Mouse (Mus musculus) intestine, postnatal 0 days (tissue): ENCODE data around the gene Cpped1. TPM values are rescaled to one million over a fixed set of nuclear protein-coding genes. Genes with fewer than 3 reads are reported as not detected.

Experiments
- ATAC-seq: fragments of 200-750 bp; cut with Nextera tagmentation; 2 replicates; pipeline ENCODE4 v1.8.0; 2017; ENCODE audit warnings: mild to moderate bottlenecking, moderate TSS enrichment, moderate library complexity
- H3K27ac ChIP-seq: fragments of 300-500 bp; sonication (generic); 2 replicates; pipeline ENCODE4 v1.5.1; 2014; ENCODE audit warnings: mild to moderate bottlenecking, low read depth, low read length, moderate library complexity
- H3K27me3 ChIP-seq: fragments of 300-500 bp; sonication (generic); replicated peaks from 2 replicates; pipeline ENCODE4 v1.6.1; 2014; ENCODE audit warnings: low read length, mixed read lengths; ENCODE audit not compliant: control insufficient read depth, insufficient read depth
- H3K36me3 ChIP-seq: fragments of 300-500 bp; sonication (generic); 2 replicates; pipeline ENCODE4 v1.6.1; 2014; ENCODE audit warnings: mild to moderate bottlenecking, moderate library complexity; ENCODE audit not compliant: control insufficient read depth, insufficient read depth
- H3K4me1 ChIP-seq: fragments of 300-500 bp; sonication (generic); replicated peaks from 2 replicates; pipeline ENCODE4 v1.6.1; 2014; ENCODE audit warnings: antibody characterized with exemption, low read length, mixed read lengths; ENCODE audit not compliant: control insufficient read depth, insufficient read depth
- H3K4me2 ChIP-seq: fragments of 300-500 bp; sonication (generic); replicated peaks from 2 replicates; pipeline ENCODE4 v1.6.1; 2014; ENCODE audit warnings: low read depth, mild to moderate bottlenecking, moderate library complexity
- H3K4me3 ChIP-seq: fragments of 300-500 bp; sonication (generic); 2 replicates; pipeline ENCODE4 v1.5.1; 2014; ENCODE audit warnings: low read depth, low read length
- H3K9ac ChIP-seq: fragments of 300-500 bp; sonication (generic); 2 replicates; pipeline ENCODE4 v1.6.1; 2014; ENCODE audit warnings: mild to moderate bottlenecking, low read depth, low read length
- H3K9me3 ChIP-seq: fragments of 300-500 bp; sonication (generic); 2 replicates; pipeline ENCODE4 v1.6.1; 2016; ENCODE audit warnings: mixed run types; ENCODE audit not compliant: control insufficient read depth
- CTCF ChIP-seq: sonication (generic); IDR thresholded peaks from 2 replicates; pipeline ENCODE4 v1.5.1; 2016; ENCODE audit warnings: low read depth, mild to moderate bottlenecking, control low read depth, antibody characterized with exemption, moderate library complexity
- WGBS: fragments of 180-500 bp; shearing (Covaris S2); extraction: QIAGEN DNeasy Blood & Tissue Kit; methylation state at CpG from one replicate; pipeline ENCODE4 v1.1.7; 2014; 5-methylcytosine and 5-hydroxymethylcytosine counted together
- polyA plus RNA-seq: library from polyadenylated mRNA; unstranded; fragments of >200 nt; fragmentation: Nextera tagmentation; extraction: Ambion mirVana; gene quantifications from 2 replicates; pipeline ENCODE4 v1.2.1, GENCODE M21; 2015

Gene Cpped1
- polyA plus RNA-seq, 1 experiment from 2014 or later, result 31.6 TPM

GRCm38 (mm10) chr16:11852716-11853605 lies 56.3 kb downstream of the Cpped1 start:
- no peak for TF ChIP-seq CTCF
- no peaks in the 10 kb centered on the region for H3K9me3 ChIP-seq
- 80% methylated on average over 8 of the region's 8 CpGs for WGBS
- H3K36me3 ChIP-seq, result 0 out of 2 replicates have a peak, but pooled peaks cover 6% of the 10 kb centered on the region
- H3K9ac ChIP-seq, result no peak overlapping the region
- no peaks in the 10 kb centered on the region for H3K27me3 ChIP-seq
- H3K4me1 ChIP-seq, result 0 out of 2 replicates have a peak, but pooled peaks cover 3% of the 10 kb centered on the region
- no peak overlapping the region for H3K4me3 ChIP-seq
- H3K27ac ChIP-seq, result no peak overlapping the region
- no peak for ATAC-seq
- no peak overlapping the region for H3K4me2 ChIP-seq

- no peaks in the 10 kb centered on the region for H3K36me3 ChIP-seq
- H3K4me3 ChIP-seq, result no peak overlapping the region
- no peaks in the 10 kb centered on the region for H3K9me3 ChIP-seq
- peak; percentile 79; the same call in 1 of the 2 replicates for ATAC-seq
- 38% methylated on average over 5 of the region's 5 CpGs for WGBS
- 0 out of 2 replicates have a peak, but pooled peaks cover 3% of the 10 kb centered on the region for H3K4me1 ChIP-seq
- H3K27me3 ChIP-seq, result no peaks in the 10 kb centered on the region
- H3K9ac ChIP-seq, result no peak overlapping the region
- H3K4me2 ChIP-seq, result 0 out of 2 replicates have a peak overlapping the region, but pooled peaks have one; percentile 3
- no peak overlapping the region for H3K27ac ChIP-seq
- TF ChIP-seq CTCF, result peak; percentile 50
Observed at GRCm38 (mm10) chr16:11848990-11849658, 60.1 kb downstream of the Cpped1 start.

GRCm38 (mm10) chr16:11845309-11845708 lies 63.9 kb downstream of the Cpped1 start:
- Histone ChIP-seq H3K27ac (no peak overlapping the region), H3K27me3 (no peaks in the 10 kb centered on the region), H3K9ac (no peak overlapping the region), H3K4me1 (0 out of 2 replicates have a peak, but pooled peaks cover 3% of the 10 kb centered on the region), H3K9me3 (no peaks in the 10 kb centered on the region), H3K4me2 (no peak overlapping the region), H3K4me3 (no peak overlapping the region), H3K36me3 (no peaks in the 10 kb centered on the region)
- no peak for ATAC-seq
- WGBS, result 98% methylated on average over 5 of the region's 5 CpGs
- no peak for TF ChIP-seq CTCF

GRCm38 (mm10) chr16:11843441-11843840 lies 65.8 kb downstream of the Cpped1 start:
- no peaks in the 10 kb centered on the region for H3K9me3 ChIP-seq
- no peaks in the 10 kb centered on the region for H3K36me3 ChIP-seq
- H3K27me3 ChIP-seq, result no peaks in the 10 kb centered on the region
- H3K9ac ChIP-seq, result no peak overlapping the region
- no peak for TF ChIP-seq CTCF
- 85% methylated on average over 2 of the region's 2 CpGs for WGBS
- no peak overlapping the region for H3K27ac ChIP-seq
- H3K4me1 ChIP-seq, result no peaks in the 10 kb centered on the region
- no peak for ATAC-seq
- no peak overlapping the region for H3K4me3 ChIP-seq
- H3K4me2 ChIP-seq, result no peak overlapping the region

GRCm38 (mm10) chr16:11833474-11833873 lies 75.8 kb downstream of the Cpped1 start:
- TF ChIP-seq CTCF, result no peak
- H3K27me3 ChIP-seq, result no peaks in the 10 kb centered on the region
- no peaks in the 10 kb centered on the region for H3K36me3 ChIP-seq
- no peak overlapping the region for H3K9ac ChIP-seq
- no peaks in the 10 kb centered on the region for H3K4me1 ChIP-seq
- H3K9me3 ChIP-seq, result no peaks in the 10 kb centered on the region
- WGBS, result 54% methylated on average over 1 of the region's 1 CpGs
- H3K4me2 ChIP-seq, result no peak overlapping the region
- ATAC-seq, result no peak
- H3K4me3 ChIP-seq, result no peak overlapping the region
- no peak overlapping the region for H3K27ac ChIP-seq

- Histone ChIP-seq H3K9me3 (no peaks in the 10 kb centered on the region), H3K4me3 (no peak overlapping the region), H3K27me3 (no peaks in the 10 kb centered on the region), H3K4me2 (no peak overlapping the region), H3K27ac (no peak overlapping the region), H3K36me3 (peaks cover 8% of the 10 kb centered on the region; the same call in 1 of the 2 replicates), H3K4me1 (no peaks in the 10 kb centered on the region), H3K9ac (no peak overlapping the region)
- no peak for ATAC-seq
- WGBS, result 82% methylated on average over 1 of the region's 1 CpGs
- no peak for TF ChIP-seq CTCF
Observed at GRCm38 (mm10) chr16:11828816-11829215, 80.4 kb downstream of the Cpped1 start.
